Mouse (Mus musculus) adrenal gland, adult 18-20 months (tissue): ENCODE results near the gene Gm8024. TPM values are rescaled to one million over a fixed set of nuclear protein-coding genes. Genes with fewer than 3 reads are reported as not detected.
A peak's percentile ranks its signal among the peaks of the same experiment; 100 is the strongest.
"Not testable (repeated sequence)": the region's sequence is repeated elsewhere in the genome, so short reads cannot be mapped to it uniquely, and the experiment has no call there.

Experiments used
- DNase-seq, 2 experiments: peaks; one replicate each; pipeline ENCODE4 v3.0.0; 2021 to 2022; ENCODE audit warnings: low spot score in 2 of 2
- long read RNA-seq, 2 experiments: library from polyadenylated mRNA; stranded (forward); transcript quantifications; one replicate each; pipeline ENCODE4 v2.0.0; 2021
- total RNA-seq, 2 experiments: library from RNA; stranded (reverse); gene quantifications; 1 replicate in 1 of 2; 2 replicates in 1 of 2; pipeline ENCODE4 v1.2.3; 2021

The Gm8024 gene
- not detected for total RNA-seq
- long read RNA-seq, experiment 1 = 0 reads
- long read RNA-seq, experiment 2 = 0 reads

- not testable (repeated sequence) for DNase-seq
These were observed at the start of gene Gm8024 for GRCm38 (mm10) chr14:42524182-42524581. Gene Gm8024, minus strand, starts transcription at chr14:42524282.

- DNase-seq = peak; percentile 23 to 24
These were observed 19.2 kb upstream of the Gm8024 start for GRCm38 (mm10) chr14:42543170-42543701.

DNA sequence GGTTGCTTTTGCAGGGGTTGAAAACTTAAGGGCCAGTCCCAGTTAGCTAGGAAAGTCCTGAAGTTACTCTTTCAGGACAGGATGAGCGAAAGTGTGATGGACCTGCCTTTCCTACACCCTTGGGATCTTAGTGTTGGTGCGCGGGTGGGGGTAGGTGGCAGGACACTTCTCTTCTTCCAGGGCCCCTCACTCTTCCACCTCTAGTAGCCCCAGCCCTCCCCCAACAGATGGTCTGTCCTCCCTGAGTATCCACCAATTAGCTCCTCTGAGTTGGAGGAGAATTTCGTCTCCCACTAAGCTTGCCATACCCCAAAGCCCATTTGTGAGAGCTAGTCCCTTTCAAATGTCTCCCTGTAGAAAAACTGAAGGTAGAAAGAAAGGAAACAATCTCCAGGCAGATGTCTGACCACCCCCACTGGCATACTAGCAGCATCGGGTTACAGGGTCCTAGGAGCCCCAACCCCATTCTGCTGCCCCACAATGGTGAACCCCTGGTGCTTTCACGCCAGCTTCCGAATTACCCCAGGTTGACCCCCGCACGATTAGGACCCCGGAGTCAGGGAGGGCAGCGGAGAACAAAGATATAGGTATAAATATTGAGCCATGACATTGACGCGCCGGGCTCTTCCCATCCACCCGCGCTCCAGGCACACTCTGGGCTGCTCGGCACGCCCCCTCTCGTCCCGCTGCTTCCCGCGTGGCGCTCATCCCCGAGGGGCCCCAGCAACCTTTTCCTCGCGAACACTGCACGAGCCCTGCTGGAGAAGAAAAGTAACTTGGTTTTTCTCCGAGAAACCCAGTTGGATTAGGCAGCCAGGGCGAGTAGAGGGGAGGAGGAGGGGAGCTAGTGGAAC lies 18.5 kb upstream of the Gm8024 start:
- not testable (repeated sequence) for DNase-seq

GRCm38 (mm10) chr14:42502249-42502648 lies 21.8 kb downstream of the Gm8024 start, which contains the start of gene Gm8020:
Gene Gm8020, minus strand, starts transcription at chr14:42502349.
- DNase-seq = not testable (repeated sequence)

Other genes starting within 250 kb of the Gm8024 start
- gene Gm9611, start 226.9 kb downstream of the Gm8024 start, total RNA-seq = not detected
- gene Gm7995, start 214.1 kb downstream of the Gm8024 start, total RNA-seq = not detected
- not detected for gene Gm8005, start 84.6 kb downstream of the Gm8024 start, total RNA-seq
- not detected for gene Gm8011, start 60.4 kb downstream of the Gm8024 start, total RNA-seq
- gene Gm8020, start 21.9 kb downstream of the Gm8024 start, total RNA-seq = not detected
- not detected for gene Gm17124, start 75.6 kb upstream of the Gm8024 start, total RNA-seq
- not detected for gene Gm3633, start 117.6 kb upstream of the Gm8024 start, total RNA-seq
- not detected for gene Gm10378, start 131.7 kb upstream of the Gm8024 start, total RNA-seq
- not detected for gene Gm3015, start 244.5 kb upstream of the Gm8024 start, total RNA-seq